Mouse (Mus musculus) MEL (cell line): ENCODE measurements around the gene Zfp652. TPM values are rescaled to one million over a fixed set of nuclear protein-coding genes. Genes with fewer than 3 reads are reported as not detected.

ENCODE experiments used
- DNase-seq: peaks from one replicate; pipeline ENCODE4 v3.0.0; 2011; ENCODE audit warnings: low read depth, low spot score
- H3K27ac ChIP-seq: 2 replicates; pipeline ENCODE4 v1.5.1; 2012; ENCODE audit warnings: low read depth, mild to moderate bottlenecking, control low read depth, low read length, moderate library complexity; ENCODE audit not compliant: control insufficient read depth
- H3K27me3 ChIP-seq, 2 experiments: fragments of 150-350 bp in 1 of 2; sonication (generic) in 1 of 2; 2 replicates each; pipeline ENCODE4 v1.6.1; 2012; ENCODE audit warnings: low read length in 2 of 2, mild to moderate bottlenecking in 2 of 2, improper control_type of control experiment in 1 of 2, moderate library complexity in 1 of 2; ENCODE audit not compliant: insufficient read depth in 2 of 2, control insufficient read depth in 1 of 2
- H3K36me3 ChIP-seq, 2 experiments: 2 replicates each; pipeline ENCODE4 v1.6.1; 2012 to 2014; ENCODE audit warnings: low read length in 2 of 2, improper control_type of control experiment in 1 of 2, inconsistent platforms in 1 of 2, mild to moderate bottlenecking in 1 of 2; ENCODE audit not compliant: insufficient read depth in 2 of 2, control insufficient read depth in 1 of 2
- H3K4me1 ChIP-seq, 2 experiments: fragments of 150-350 bp in 1 of 2; sonication (generic) in 1 of 2; 2 replicates each; pipeline ENCODE4 v1.6.1; 2012; ENCODE audit warnings: low read length in 2 of 2, improper control_type of control experiment in 1 of 2, mild to moderate bottlenecking in 1 of 2; ENCODE audit not compliant: insufficient read depth in 2 of 2, control insufficient read depth in 1 of 2
- H3K4me3 ChIP-seq, 2 experiments: fragments of 150-350 bp in 1 of 2; sonication (generic) in 1 of 2; 2 replicates each; pipeline ENCODE4 v1.5.1; 2012; ENCODE audit warnings: low read depth in 2 of 2, low read length in 2 of 2, mild to moderate bottlenecking in 2 of 2, moderate library complexity in 2 of 2, control low read depth in 1 of 2, improper control_type of control experiment in 1 of 2; ENCODE audit not compliant: control insufficient read depth in 1 of 2, insufficient read depth in 1 of 2
- H3K79me2 ChIP-seq: 2 replicates; pipeline ENCODE4 v1.6.1; 2012; ENCODE audit warnings: mild to moderate bottlenecking, low read length, moderate library complexity; ENCODE audit not compliant: control insufficient read depth, poor library complexity, insufficient read depth
- H3K9ac ChIP-seq: 2 replicates; pipeline ENCODE4 v1.6.1; 2012; ENCODE audit warnings: low read depth, mild to moderate bottlenecking, control low read depth, low read length, moderate library complexity; ENCODE audit not compliant: control insufficient read depth, poor library complexity, severe bottlenecking
- H3K9me3 ChIP-seq: fragments of 150-350 bp; sonication (generic); replicated peaks from 2 replicates; pipeline ENCODE4 v1.6.1; 2012; ENCODE audit warnings: mild to moderate bottlenecking, low read length, improper control_type of control experiment, moderate library complexity; ENCODE audit not compliant: insufficient read depth
- BHLHE40 ChIP-seq: IDR thresholded peaks from 2 replicates; pipeline ENCODE4 v1.6.1; 2012; ENCODE audit warnings: low read depth, mild to moderate bottlenecking, inconsistent platforms, low read length, improper control_type of control experiment, borderline replicate concordance
- CHD1 ChIP-seq: IDR thresholded peaks from 2 replicates; pipeline ENCODE4 v1.6.1; 2012; ENCODE audit warnings: low read depth, mild to moderate bottlenecking, inconsistent platforms, low read length, improper control_type of control experiment
- CHD2 ChIP-seq: IDR thresholded peaks from 2 replicates; pipeline ENCODE4 v1.6.1; 2011; ENCODE audit warnings: low read length, improper control_type of control experiment
- CTCF ChIP-seq, 3 experiments: IDR thresholded peaks in 2 of 3; conservative IDR thresholded peaks in 1 of 3; 2 replicates each; pipeline ENCODE4 v1.5.1; 2011 to 2012; ENCODE audit warnings: low read length in 3 of 3, low read depth in 2 of 3, mild to moderate bottlenecking in 2 of 3, improper control_type of control experiment in 1 of 3, inconsistent platforms in 1 of 3, mixed read lengths in 1 of 3, moderate library complexity in 1 of 3; ENCODE audit not compliant: control insufficient read depth in 1 of 3, insufficient read depth in 1 of 3, poor library complexity in 1 of 3, severe bottlenecking in 1 of 3
- E2F4 ChIP-seq: IDR thresholded peaks from 2 replicates; pipeline ENCODE4 v1.6.1; 2011; ENCODE audit warnings: low read depth, low read length, improper control_type of control experiment, borderline replicate concordance
- ELF1 ChIP-seq: IDR thresholded peaks from 2 replicates; pipeline ENCODE4 v1.6.1; 2014; ENCODE audit warnings: low read depth, mild to moderate bottlenecking, inconsistent platforms, low read length, improper control_type of control experiment, moderate library complexity
- EP300 ChIP-seq, 2 experiments: IDR thresholded peaks; 2 replicates each; pipeline ENCODE4 v1.6.1; 2011; ENCODE audit warnings: improper control_type of control experiment in 2 of 2, low read length in 2 of 2, low read depth in 1 of 2, mild to moderate bottlenecking in 1 of 2
- ETS1 ChIP-seq: IDR thresholded peaks from 2 replicates; pipeline ENCODE4 v1.6.1; 2012; ENCODE audit warnings: low read depth, mild to moderate bottlenecking, inconsistent platforms, low read length, improper control_type of control experiment, moderate library complexity
- GABPA ChIP-seq: IDR thresholded peaks from 2 replicates; pipeline ENCODE4 v1.6.1; 2012; ENCODE audit warnings: low read depth, mild to moderate bottlenecking, inconsistent platforms, low read length, improper control_type of control experiment, moderate library complexity
- GATA1 ChIP-seq: IDR thresholded peaks from 2 replicates; pipeline ENCODE4 v1.6.1; 2011; ENCODE audit warnings: low read depth, low read length, improper control_type of control experiment
- HCFC1 ChIP-seq: IDR thresholded peaks from 2 replicates; pipeline ENCODE4 v1.6.1; 2012; ENCODE audit warnings: low read depth, mild to moderate bottlenecking, inconsistent platforms, low read length, improper control_type of control experiment, moderate library complexity
- JUND ChIP-seq: IDR thresholded peaks from 2 replicates; pipeline ENCODE4 v1.6.1; 2011; ENCODE audit warnings: low read depth, mild to moderate bottlenecking, improper control_type of control experiment, low read length
- MAZ ChIP-seq: IDR thresholded peaks from 2 replicates; pipeline ENCODE4 v1.6.1; 2012; ENCODE audit warnings: low read depth, mild to moderate bottlenecking, inconsistent platforms, low read length, improper control_type of control experiment
- MXI1 ChIP-seq: IDR thresholded peaks from 2 replicates; pipeline ENCODE4 v1.6.1; 2011; ENCODE audit warnings: mild to moderate bottlenecking, low read depth, low read length, improper control_type of control experiment
- MYB ChIP-seq: IDR thresholded peaks from 2 replicates; pipeline ENCODE4 v1.6.1; 2011; ENCODE audit warnings: mild to moderate bottlenecking, low read depth, low read length, improper control_type of control experiment
- MYC ChIP-seq: IDR thresholded peaks from 2 replicates; pipeline ENCODE4 v1.6.1; 2011; ENCODE audit warnings: low read depth, mild to moderate bottlenecking, low read length, improper control_type of control experiment, moderate library complexity
- NRF1 ChIP-seq: IDR thresholded peaks from 2 replicates; pipeline ENCODE4 v1.6.1; 2014; ENCODE audit warnings: low read depth, mild to moderate bottlenecking, inconsistent platforms, low read length, improper control_type of control experiment, moderate library complexity; ENCODE audit not compliant: poor library complexity, insufficient read depth, severe bottlenecking
- POLR2A ChIP-seq, 2 experiments: IDR thresholded peaks; 2 replicates each; pipeline ENCODE4 v1.6.1; 2011 to 2012; ENCODE audit warnings: low read length in 2 of 2, mild to moderate bottlenecking in 2 of 2, control low read depth in 1 of 2, improper control_type of control experiment in 1 of 2, low read depth in 1 of 2, moderate library complexity in 1 of 2; ENCODE audit not compliant: control insufficient read depth in 1 of 2, insufficient read depth in 1 of 2, poor library complexity in 1 of 2
- POLR2AphosphoS5 ChIP-seq: IDR thresholded peaks from 2 replicates; pipeline ENCODE4 v1.6.1; 2012; ENCODE audit warnings: low read depth, borderline replicate concordance, mild to moderate bottlenecking, inconsistent platforms, low read length, moderate library complexity, mixed read lengths
- RAD21 ChIP-seq: IDR thresholded peaks from 2 replicates; pipeline ENCODE4 v1.6.1; 2011; ENCODE audit warnings: mild to moderate bottlenecking, low read depth, low read length, improper control_type of control experiment
- SIN3A ChIP-seq: IDR thresholded peaks from 2 replicates; pipeline ENCODE4 v1.6.1; 2012; ENCODE audit warnings: low read length, improper control_type of control experiment, inconsistent platforms
- TBP ChIP-seq: IDR thresholded peaks from 2 replicates; pipeline ENCODE4 v1.8.0; 2011; ENCODE audit warnings: low read depth, low read length, improper control_type of control experiment
- USF1 ChIP-seq: IDR thresholded peaks from 2 replicates; pipeline ENCODE4 v1.6.1; 2014; ENCODE audit warnings: low read depth, mild to moderate bottlenecking, inconsistent platforms, low read length, improper control_type of control experiment, moderate library complexity
- USF2 ChIP-seq, 2 experiments: IDR thresholded peaks; 2 replicates each; pipeline ENCODE4 v1.6.1; 2011 to 2012; ENCODE audit warnings: improper control_type of control experiment in 2 of 2, low read length in 2 of 2, borderline replicate concordance in 1 of 2, inconsistent platforms in 1 of 2, low read depth in 1 of 2, mild to moderate bottlenecking in 1 of 2; ENCODE audit not compliant: insufficient read depth in 1 of 2
- ZMIZ1 ChIP-seq: IDR thresholded peaks from 2 replicates; pipeline ENCODE4 v1.6.1; 2012; ENCODE audit warnings: low read depth, mild to moderate bottlenecking, inconsistent platforms, low read length, improper control_type of control experiment, moderate library complexity
- polyA plus RNA-seq, 2 experiments: library from polyadenylated mRNA; stranded (reverse) in 1 of 2; unstranded in 1 of 2; fragments of >175 nt in 1 of 2; fragments of >200 nt in 1 of 2; gene quantifications; 2 replicates each; pipeline versions ENCODE4 v1.2.1 to v1.2.4; 2012; ENCODE audit warnings: low replicate concordance in 2 of 2, low read depth in 1 of 2; ENCODE audit not compliant: insufficient read length in 2 of 2, insufficient read depth in 1 of 2, missing spikeins in 1 of 2
- total RNA-seq: library from RNA; depleted of rRNA; stranded (reverse); fragments of 300-350 nt; gene quantifications from 2 replicates; pipeline ENCODE4 v1.2.3, GENCODE M21; 2012

The Zfp652 gene
- total and polyA plus RNA-seq, 3 experiments = 19.3 to 38.5 (median 31.8) TPM

- H3K27ac ChIP-seq = no peak overlapping the region
- H3K9ac ChIP-seq = no peak overlapping the region
- TF ChIP-seq RAD21 = no peak
- TF ChIP-seq E2F4 = no peak
- TF ChIP-seq MYB = no peak
- TF ChIP-seq BHLHE40 = no peak
- TF ChIP-seq JUND = no peak
- TF ChIP-seq EP300 (IDR thresholded peaks at IDR 0.05; ENCODE audit: low read depth in 1 of 2, low read length in 2 of 2) = no peak
- no peak for TF ChIP-seq GATA1
- TF ChIP-seq HCFC1 = no peak
- no peak for TF ChIP-seq POLR2AphosphoS5
- TF ChIP-seq MAZ = no peak
- TF ChIP-seq ELF1 = no peak
- no peak for TF ChIP-seq ETS1
- TF ChIP-seq GABPA = no peak
- no peak for TF ChIP-seq CHD1
- TF ChIP-seq MYC = no peak
- TF ChIP-seq USF2 (IDR thresholded peaks at IDR 0.05; ENCODE audit: borderline replicate concordance in 1 of 2, insufficient read depth in 1 of 2, low read depth in 1 of 2, low read length in 2 of 2) = no peak
- no peak for TF ChIP-seq CHD2
- TF ChIP-seq MXI1 = no peak
- H3K4me1 ChIP-seq = peaks cover 0 to 4% of the 10 kb centered on the region in 2 experiments; a peak in 2 of 4 replicates
- no peaks in the 10 kb centered on the region for H3K9me3 ChIP-seq
- no peak for DNase-seq
- H3K4me3 ChIP-seq = no peak overlapping the region
- H3K36me3 ChIP-seq = peaks cover 0 to 3% of the 10 kb centered on the region in 2 experiments; a peak in 1 of 4 replicates
- H3K27me3 ChIP-seq = no peaks in the 10 kb centered on the region
- H3K79me2 ChIP-seq = peaks cover 3% of the 10 kb centered on the region; the same call in 1 of the 2 replicates
These were observed 106.7 kb downstream of the Zfp652 start for GRCm38 (mm10) chr11:95819138-95819537.

- H3K4me1 ChIP-seq = peaks cover 8 to 16% of the 10 kb centered on the region in 2 experiments
- no peaks in the 10 kb centered on the region for H3K9me3 ChIP-seq
- no peak for DNase-seq
- peaks cover 0 to 12% of the 10 kb centered on the region in 2 experiments; a peak in 2 of 4 replicates for H3K36me3 ChIP-seq
- TF ChIP-seq E2F4 (no peak), ZMIZ1 (no peak), HCFC1 (no peak), POLR2A (IDR thresholded peaks at IDR 0.05; ENCODE audit: control insufficient read depth in 1 of 2, insufficient read depth in 1 of 2, low read depth in 1 of 2, low read length in 2 of 2, poor library complexity in 1 of 2) (no peak), TBP (no peak), SIN3A (no peak), ELF1 (no peak), CTCF (IDR thresholded peaks at IDR 0.05 in 2 of 3, conservative IDR thresholded peaks at IDR 0.05 in 1 of 3; ENCODE audit: control insufficient read depth in 1 of 3, insufficient read depth in 1 of 3, low read depth in 2 of 3, low read length in 3 of 3, poor library complexity in 1 of 3, severe bottlenecking in 1 of 3) (no peak), NRF1 (no peak), USF1 (no peak), MYB (no peak), RAD21 (no peak)
- peaks cover 5% of the 10 kb centered on the region; the same call in 1 of the 2 replicates for H3K79me2 ChIP-seq
- H3K9ac ChIP-seq = no peak overlapping the region
- H3K27ac ChIP-seq = no peak overlapping the region
- H3K4me3 ChIP-seq = no peak overlapping the region
- no peaks in the 10 kb centered on the region for H3K27me3 ChIP-seq
These were observed 109.0 kb downstream of the Zfp652 start for GRCm38 (mm10) chr11:95821511-95821910.
